Mouse (Mus musculus) small intestine, adult 2 months (tissue): ENCODE results near the gene Mthfsd.

Experiments used
- CTCF ChIP-seq: fragments of 200-500 bp; IDR thresholded peaks from 2 replicates; pipeline ENCODE4 v1.5.1; 2012; ENCODE audit warnings: low read depth, mild to moderate bottlenecking, control low read depth, inconsistent platforms, low read length, moderate library complexity, mixed read lengths; ENCODE audit not compliant: insufficient replicate concordance, insufficient read length; ENCODE audit errors: extremely low read depth
- POLR2A ChIP-seq: fragments of 200-500 bp; IDR thresholded peaks from 2 replicates; pipeline ENCODE4 v1.6.1; 2012; ENCODE audit warnings: low read depth, mild to moderate bottlenecking, control low read depth, inconsistent platforms, low read length, moderate library complexity

GRCm38 (mm10) chr8:121125311-121125876, 17.2 kb upstream of the Mthfsd start:
- TF ChIP-seq CTCF (no peak), POLR2A (no peak)
